Mouse (Mus musculus) brown adipose tissue, adult 24 weeks (tissue): ENCODE data around the gene Slc44a1. TPM values are rescaled to one million over a fixed set of nuclear protein-coding genes. Genes with fewer than 3 reads are reported as not detected.

Experiments used
- H3K27ac ChIP-seq: fragments of 200-500 bp; replicated peaks from 2 replicates; pipeline ENCODE4 v1.5.1; 2012; ENCODE audit warnings: low read depth, mild to moderate bottlenecking, low read length
- H3K4me1 ChIP-seq: fragments of 200-500 bp; 2 replicates; pipeline ENCODE4 v1.6.1; 2012; ENCODE audit warnings: low read length, mixed read lengths; ENCODE audit not compliant: control insufficient read depth, insufficient read depth, insufficient read length
- H3K4me3 ChIP-seq: fragments of 200-500 bp; 2 replicates; pipeline ENCODE4 v1.5.1; 2012; ENCODE audit warnings: low read depth, mild to moderate bottlenecking, low read length, moderate library complexity; ENCODE audit not compliant: insufficient read depth
- polyA plus RNA-seq: library from polyadenylated mRNA; stranded (reverse); fragments of >200 nt; gene quantifications from 2 replicates; pipeline ENCODE4 v1.2.4, GENCODE M21; 2012; ENCODE audit not compliant: missing spikeins, insufficient read depth, insufficient read length

Gene Slc44a1
- polyA plus RNA-seq, 1 experiment: 32.8 TPM

DNA sequence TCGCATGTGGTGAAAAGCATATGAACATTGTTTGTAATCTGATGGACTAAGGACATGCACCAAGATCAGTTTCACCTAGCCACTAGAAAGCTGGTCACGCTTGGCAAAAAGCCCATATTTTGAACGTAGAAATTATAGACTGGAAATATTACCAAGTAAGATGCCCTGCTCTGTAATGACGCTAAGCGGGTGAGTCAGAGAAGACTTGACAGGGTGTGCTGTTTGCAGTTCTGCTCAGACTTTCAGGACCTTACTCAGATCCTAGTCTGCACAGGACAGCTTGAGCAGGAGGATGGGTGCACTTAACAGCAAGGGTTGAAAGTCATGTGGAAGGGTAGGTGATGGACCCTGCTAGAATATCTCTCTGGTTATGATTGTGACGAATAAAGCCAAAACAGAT, 85.3 kb downstream of the Slc44a1 start:
- Histone ChIP-seq H3K4me3 (no peak overlapping the region), H3K4me1 (peaks cover 7% of the 10 kb centered on the region; the same call in 1 of the 2 replicates), H3K27ac (no peak overlapping the region)

GRCm38 (mm10) chr4:53525994-53526393, 85.8 kb downstream of the Slc44a1 start:
- no peak overlapping the region for H3K4me3 ChIP-seq
- no peak overlapping the region for H3K27ac ChIP-seq

GRCm38 (mm10) chr4:53526446-53526845, 86.2 kb downstream of the Slc44a1 start:
- H3K4me3 ChIP-seq: no peak overlapping the region
- H3K27ac ChIP-seq: no peak overlapping the region
- peaks cover 7% of the 10 kb centered on the region; the same call in 1 of the 2 replicates for H3K4me1 ChIP-seq

More at GRCm38 (mm10) chr4:53525994-53526393, 85.8 kb downstream of the Slc44a1 start:
- peaks cover 7% of the 10 kb centered on the region; the same call in 1 of the 2 replicates for H3K4me1 ChIP-seq

- Histone ChIP-seq H3K4me1 (no peaks in the 10 kb centered on the region), H3K4me3 (no peak overlapping the region), H3K27ac (no peak overlapping the region)
These were observed 95.6 kb downstream of the Slc44a1 start for GRCm38 (mm10) chr4:53535795-53536194.

- Histone ChIP-seq H3K4me1 (no peaks in the 10 kb centered on the region), H3K27ac (no peak overlapping the region), H3K4me3 (no peak overlapping the region)
These were observed 96.9 kb downstream of the Slc44a1 start for GRCm38 (mm10) chr4:53537101-53537500.

- H3K4me1 ChIP-seq: no peaks in the 10 kb centered on the region
- H3K27ac ChIP-seq: no peak overlapping the region
- no peak overlapping the region for H3K4me3 ChIP-seq
These were observed 97.3 kb downstream of the Slc44a1 start for GRCm38 (mm10) chr4:53537539-53537938.

GRCm38 (mm10) chr4:53538600-53538999, 98.4 kb downstream of the Slc44a1 start:
- Histone ChIP-seq H3K4me1 (no peaks in the 10 kb centered on the region), H3K27ac (no peak overlapping the region), H3K4me3 (no peak overlapping the region)

- Histone ChIP-seq H3K27ac (no peak overlapping the region), H3K4me3 (no peak overlapping the region), H3K4me1 (no peaks in the 10 kb centered on the region)
These were observed 99.7 kb downstream of the Slc44a1 start for GRCm38 (mm10) chr4:53539929-53540328.

GRCm38 (mm10) chr4:53543421-53543820, 103.2 kb downstream of the Slc44a1 start:
- Histone ChIP-seq H3K4me1 (no peaks in the 10 kb centered on the region; the same call in 1 of the 2 replicates), H3K4me3 (no peak overlapping the region), H3K27ac (peak overlapping the region; percentile 33; the same call in 1 of the 2 replicates)

DNA sequence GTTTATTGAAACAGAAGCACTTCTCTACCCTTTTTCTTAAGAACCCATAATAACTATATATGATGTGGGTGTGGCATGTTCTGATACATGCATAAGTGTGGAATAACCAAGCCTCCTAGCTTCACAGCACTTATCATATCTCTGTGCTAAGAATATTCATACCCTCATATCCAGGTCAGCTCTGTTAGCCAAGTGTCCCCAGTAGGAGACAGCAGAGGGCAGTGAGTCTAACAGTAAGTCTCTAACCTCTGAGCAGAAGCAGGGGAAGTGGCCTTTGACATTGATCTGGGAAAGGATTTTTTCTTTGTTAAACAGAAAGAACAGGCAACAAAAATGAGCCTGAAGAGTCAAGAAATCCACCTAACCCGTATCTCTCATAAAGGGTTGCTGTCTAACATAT, 104.7 kb downstream of the Slc44a1 start:
- Histone ChIP-seq H3K27ac (peak overlapping the region; percentile 75), H3K4me1 (no peaks in the 10 kb centered on the region; the same call in 1 of the 2 replicates), H3K4me3 (no peak overlapping the region)

GRCm38 (mm10) chr4:53547381-53547780, 107.2 kb downstream of the Slc44a1 start:
- Histone ChIP-seq H3K4me3 (no peak overlapping the region), H3K4me1 (no peaks in the 10 kb centered on the region; the same call in 1 of the 2 replicates), H3K27ac (no peak overlapping the region)

DNA sequence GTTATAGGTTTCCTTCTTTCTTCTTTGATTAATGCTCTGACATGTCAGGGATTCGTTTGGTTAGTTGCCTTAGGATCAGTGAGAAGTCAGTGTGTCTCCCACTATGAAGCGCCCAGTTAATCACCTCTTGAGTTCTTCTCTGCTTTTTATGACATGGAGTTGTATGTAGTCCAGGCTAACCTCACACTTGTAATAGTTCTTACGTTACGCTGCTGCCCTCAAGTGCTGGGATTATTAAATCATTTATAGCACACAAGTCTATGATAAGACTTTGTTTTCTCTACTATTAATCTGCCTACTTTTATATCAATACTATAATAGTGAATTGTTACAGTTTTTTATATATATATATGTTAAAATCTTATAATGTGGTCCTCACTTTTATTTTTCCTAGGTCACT, 109.2 kb downstream of the Slc44a1 start:
- no peak overlapping the region for H3K27ac ChIP-seq
- no peak overlapping the region for H3K4me3 ChIP-seq
- no peaks in the 10 kb centered on the region; the same call in 1 of the 2 replicates for H3K4me1 ChIP-seq

GRCm38 (mm10) chr4:53564618-53565017, 124.4 kb downstream of the Slc44a1 start:
- Histone ChIP-seq H3K4me1 (no peaks in the 10 kb centered on the region), H3K27ac (no peak overlapping the region), H3K4me3 (no peak overlapping the region)

DNA sequence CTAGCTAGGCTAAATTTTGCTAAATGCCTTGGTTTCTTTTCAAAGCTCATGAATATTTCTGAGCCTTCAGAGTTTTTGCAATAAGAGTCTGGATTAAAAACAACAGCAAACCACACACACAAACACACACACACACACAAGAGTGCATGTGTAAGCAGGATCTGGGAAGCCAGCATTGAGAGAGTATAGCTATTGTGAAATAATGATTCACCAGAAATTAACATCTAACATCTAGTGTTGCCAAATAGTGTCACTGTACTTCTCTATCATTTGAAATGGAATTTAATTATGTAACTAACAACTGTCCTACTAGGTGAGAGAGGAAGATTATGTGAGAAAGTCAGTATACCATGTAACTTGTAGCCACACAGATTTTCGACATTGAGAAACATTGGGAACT, 126.9 kb downstream of the Slc44a1 start:
- H3K4me1 ChIP-seq: no peaks in the 10 kb centered on the region
- no peak overlapping the region for H3K27ac ChIP-seq
- no peak overlapping the region for H3K4me3 ChIP-seq

- H3K4me3 ChIP-seq: no peak overlapping the region
- peaks cover 5% of the 10 kb centered on the region; the same call in 1 of the 2 replicates for H3K4me1 ChIP-seq
- no peak overlapping the region for H3K27ac ChIP-seq
These were observed 135.3 kb downstream of the Slc44a1 start for GRCm38 (mm10) chr4:53575558-53575957.

GRCm38 (mm10) chr4:53587676-53588075, 147.5 kb downstream of the Slc44a1 start:
- peaks cover 13% of the 10 kb centered on the region; the same call in 1 of the 2 replicates for H3K4me1 ChIP-seq
- H3K27ac ChIP-seq: no peak overlapping the region
- no peak overlapping the region for H3K4me3 ChIP-seq
